ENCODE assay signal across 23 mouse cellular contexts in genomic region chr2:7017384-7018113, GRCm38 (mm10).
"Had no signal": no experiment of that assay in that cellular context is flagged by ENCODE, and none has a peak within 500 bp of the region (broad histone marks: within the 10 kb centered on the region; RNA-seq: fewer than 3 reads in every experiment).

No protein-coding gene starts in this region.

- H3K9me3 ChIP-seq: forebrain, embryonic 15.5 days; heart, embryonic 13.5 days; heart, embryonic 15.5 days; hindbrain, embryonic 13.5 days; hindbrain, embryonic 15.5 days; limb, embryonic 13.5 days; limb, embryonic 15.5 days; liver, embryonic 13.5 days had no signal

- H3K27ac ChIP-seq: forebrain, embryonic 15.5 days; gastrocnemius, adult 2 months; heart, embryonic 13.5 days; heart, embryonic 15.5 days; hindbrain, embryonic 13.5 days; hindbrain, embryonic 15.5 days; hindbrain, postnatal 0 days; layer of hippocampus, adult 2 months; limb, embryonic 13.5 days; limb, embryonic 15.5 days; liver, embryonic 13.5 days had no signal

- H3K4me2 ChIP-seq: forebrain, embryonic 15.5 days; heart, embryonic 11.5 days; heart, embryonic 13.5 days; heart, embryonic 15.5 days; hindbrain, embryonic 13.5 days; hindbrain, embryonic 15.5 days; limb, embryonic 13.5 days; limb, embryonic 15.5 days; liver, embryonic 13.5 days had no signal

- H3K4me3 ChIP-seq: forebrain, embryonic 15.5 days; gastrocnemius, adult 2 months; heart, embryonic 13.5 days; heart, embryonic 15.5 days; hindbrain, embryonic 13.5 days; hindbrain, embryonic 15.5 days; layer of hippocampus, adult 2 months; limb, embryonic 13.5 days; limb, embryonic 15.5 days; liver, embryonic 13.5 days had no signal

- H3K4me1 ChIP-seq: heart, embryonic 15.5 days; hindbrain, embryonic 15.5 days; limb, embryonic 13.5 days; limb, embryonic 15.5 days; liver, embryonic 13.5 days had no signal

- H3K36me3 ChIP-seq: forebrain, embryonic 15.5 days; heart, embryonic 15.5 days; hindbrain, embryonic 13.5 days; hindbrain, embryonic 15.5 days; limb, embryonic 13.5 days; limb, embryonic 15.5 days; liver, embryonic 13.5 days had no signal

- H3K27me3 ChIP-seq: forebrain, embryonic 15.5 days; heart, embryonic 13.5 days; heart, embryonic 15.5 days; hindbrain, embryonic 13.5 days; hindbrain, embryonic 15.5 days; limb, embryonic 13.5 days; limb, embryonic 15.5 days; liver, embryonic 13.5 days had no signal

- ATAC-seq: forebrain, embryonic 15.5 days; hindbrain, postnatal 0 days had no signal

- H3K9ac ChIP-seq: forebrain, embryonic 15.5 days; heart, embryonic 13.5 days; heart, embryonic 15.5 days; hindbrain, embryonic 13.5 days; hindbrain, embryonic 15.5 days; limb, embryonic 13.5 days; limb, embryonic 15.5 days; liver, embryonic 13.5 days had no signal

- DNase-seq: gastrocnemius, adult 2 months; gastrocnemius, postnatal 10 days; gastrocnemius, postnatal 25 days; heart, adult 18-20 months; heart, postnatal 14 days; heart, postnatal 36 days; kidney, adult 18-20 months; kidney, adult 8-10 months; kidney, postnatal 10 days; kidney, postnatal 25 days; kidney, postnatal 4 days; left cerebral cortex, postnatal 4 days; liver, embryonic 13.5 days had no signal
